Mouse (Mus musculus) fat pad, adult 2 months (tissue): ENCODE measurements around the gene H2-Q6.
"Not testable (repeated sequence)": the region's sequence is repeated elsewhere in the genome, so short reads cannot be mapped to it uniquely, and the experiment has no call there.

Experiments
- DNase-seq: peaks from one replicate; pipeline ENCODE4 v3.0.0-alpha.2; 2011; ENCODE audit warnings: low read depth, low spot score; ENCODE audit errors: extremely low read depth

H2-Q6 gene

GRCm38 (mm10) chr17:35432167-35432566, 7.5 kb downstream of the H2-Q6 start:
- DNase-seq, result not testable (repeated sequence)

- DNase-seq, result not testable (repeated sequence)
Observed at GRCm38 (mm10) chr17:35434836-35435235, 10.2 kb downstream of the H2-Q6 start.

- DNase-seq, result not testable (repeated sequence)
Observed at GRCm38 (mm10) chr17:35435577-35435976, 10.9 kb downstream of the H2-Q6 start.

GRCm38 (mm10) chr17:35437386-35437936, 12.8 kb downstream of the H2-Q6 start:
- DNase-seq, result not testable (repeated sequence)

- DNase-seq, result not testable (repeated sequence)
Observed at GRCm38 (mm10) chr17:35438395-35438794, 13.7 kb downstream of the H2-Q6 start.

- not testable (repeated sequence) for DNase-seq
Observed at GRCm38 (mm10) chr17:35438885-35439284, 14.2 kb downstream of the H2-Q6 start, which contains the start of gene H2-Q7. H2-Q7 (plus strand) TSS chr17:35439155.

GRCm38 (mm10) chr17:35439295-35439747, 14.7 kb downstream of the H2-Q6 start:
- not testable (repeated sequence) for DNase-seq

GRCm38 (mm10) chr17:35439925-35440645, 15.4 kb downstream of the H2-Q6 start:
- DNase-seq, result not testable (repeated sequence)

GRCm38 (mm10) chr17:35442376-35442775, 17.7 kb downstream of the H2-Q6 start:
- not testable (repeated sequence) for DNase-seq

GRCm38 (mm10) chr17:35444510-35444909, 19.9 kb downstream of the H2-Q6 start:
- DNase-seq, result not testable (repeated sequence)

- not testable (repeated sequence) for DNase-seq
Observed at GRCm38 (mm10) chr17:35458247-35458646, 33.6 kb downstream of the H2-Q6 start.

- DNase-seq, result not testable (repeated sequence)
Observed at GRCm38 (mm10) chr17:35460513-35461341, 36.1 kb downstream of the H2-Q6 start.

- not testable (repeated sequence) for DNase-seq
Observed at GRCm38 (mm10) chr17:35465651-35466050, 41.0 kb downstream of the H2-Q6 start.

GRCm38 (mm10) chr17:35468936-35469335, 44.3 kb downstream of the H2-Q6 start:
- DNase-seq, result not testable (repeated sequence)

GRCm38 (mm10) chr17:35469842-35470751, 45.4 kb downstream of the H2-Q6 start, which contains the start of gene H2-Q10:
H2-Q10 (plus strand) TSS chr17:35470089.
- no peak for DNase-seq
